9 mouse cellular contexts compared by ENCODE assay signal in genomic region chr2:24574616-24575015, GRCm38 (mm10).
DNase-seq lines count a peak whose midpoint lies in the region; ATAC-seq and TF ChIP-seq lines count a peak whose summit lies in the region.
"Had no signal": no experiment of that assay in that cellular context is flagged by ENCODE, and none has a peak within 500 bp of the region (broad histone marks: within the 10 kb centered on the region; RNA-seq: fewer than 3 reads in every experiment).

No protein-coding gene starts in this region.

- no peaks in the 10 kb centered on the region for H3K27me3 ChIP-seq in kidney, embryonic 15.5 days
- H3K27me3 ChIP-seq in MEL (ENCODE audit: control insufficient read depth in 1 of 2, insufficient read depth in 2 of 2, low read length in 2 of 2) = peaks cover 0 to 2% of the 10 kb centered on the region in 2 experiments; a peak in 2 of 4 replicates
- H3K27me3 ChIP-seq: neural tube, embryonic 12.5 days had no signal

- H3K36me3 ChIP-seq in kidney, embryonic 15.5 days = no peaks in the 10 kb centered on the region
- H3K36me3 ChIP-seq in MEL (ENCODE audit: control insufficient read depth in 1 of 2, insufficient read depth in 2 of 2, low read length in 2 of 2) = no peaks in the 10 kb centered on the region
- H3K36me3 ChIP-seq: neural tube, embryonic 12.5 days had no signal

- no peak overlapping the region for H3K4me2 ChIP-seq in kidney, embryonic 15.5 days
- H3K4me2 ChIP-seq: neural tube, embryonic 12.5 days had no signal

- no peak overlapping the region for H3K27ac ChIP-seq in kidney, embryonic 15.5 days
- no peak overlapping the region for H3K27ac ChIP-seq in MEL (ENCODE audit: control insufficient read depth, low read depth, low read length)
- H3K27ac ChIP-seq: neural tube, embryonic 12.5 days had no signal

- no peak overlapping the region for H3K4me3 ChIP-seq in kidney, embryonic 15.5 days (replicated peaks)
- no peak overlapping the region for H3K4me3 ChIP-seq in MEL (ENCODE audit: control insufficient read depth in 1 of 2, insufficient read depth in 1 of 2, low read depth in 2 of 2, low read length in 2 of 2)
- H3K4me3 ChIP-seq: neural tube, embryonic 12.5 days had no signal

- peak in 2 of 3 experiments; percentile 51 to 55; a peak in 5 of 6 replicates for TF ChIP-seq CTCF in MEL (IDR thresholded peaks at IDR 0.05 in 2 of 3, conservative IDR thresholded peaks at IDR 0.05 in 1 of 3; ENCODE audit: control insufficient read depth in 1 of 3, insufficient read depth in 1 of 3, low read depth in 2 of 3, low read length in 3 of 3, poor library complexity in 1 of 3, severe bottlenecking in 1 of 3)

- TF ChIP-seq POLR2A in MEL (IDR thresholded peaks at IDR 0.05; ENCODE audit: control insufficient read depth in 1 of 2, insufficient read depth in 1 of 2, low read depth in 1 of 2, low read length in 2 of 2, poor library complexity in 1 of 2) = no peak

- intact Hi-C loops in gastrocnemius, postnatal 14 days (cut with DNase I; ENCODE audit: low total_unique reads) = loop anchor here (5.0 kb wide), 1 partner anchor 183 kb away; no protein-coding TSS in a partner anchor

- H3K9me3 ChIP-seq in kidney, embryonic 15.5 days (replicated peaks) = no peaks in the 10 kb centered on the region
- no peaks in the 10 kb centered on the region for H3K9me3 ChIP-seq in MEL (replicated peaks; ENCODE audit: insufficient read depth, low read length)
- H3K9me3 ChIP-seq: neural tube, embryonic 12.5 days had no signal

- no peak for ATAC-seq in kidney, embryonic 15.5 days (replicated peaks; ENCODE audit: low FRiP score)
- ATAC-seq in megakaryocyte-erythroid progenitor cell, adult 5-6 weeks (replicated peaks; ENCODE audit: low FRiP score, low TSS enrichment, poor library complexity, severe bottlenecking) = no peak

- DNase-seq in kidney, adult 18-20 months = peak; percentile 52
- peak; percentile 35 for DNase-seq in MEL (ENCODE audit: low read depth, low spot score)
- DNase-seq in c-Kit-positive CD71-positive TER-119-positive erythroid progenitor cells, embryonic 14.5 days (ENCODE audit: low spot score) = peak; percentile 7
- DNase-seq in gastrocnemius, postnatal 14 days = peak; percentile 54
- peak; percentile 48 to 55 for DNase-seq in layer of hippocampus, postnatal 36 days
- DNase-seq in naive thymus-derived CD4-positive, alpha-beta T cell, adult 2 months (ENCODE audit: low read depth) = peak; percentile 59

- TF ChIP-seq EP300 in MEL (IDR thresholded peaks at IDR 0.05; ENCODE audit: low read depth in 1 of 2, low read length in 2 of 2) = no peak

- H3K9ac ChIP-seq in kidney, embryonic 15.5 days = no peak overlapping the region
- no peak overlapping the region for H3K9ac ChIP-seq in MEL (ENCODE audit: control insufficient read depth, low read depth, low read length, poor library complexity, severe bottlenecking)
- H3K9ac ChIP-seq: neural tube, embryonic 12.5 days had no signal

- H3K4me1 ChIP-seq in kidney, embryonic 15.5 days = no peaks in the 10 kb centered on the region
- no peaks in the 10 kb centered on the region for H3K4me1 ChIP-seq in MEL (ENCODE audit: control insufficient read depth in 1 of 2, insufficient read depth in 2 of 2, low read length in 2 of 2)
- H3K4me1 ChIP-seq: neural tube, embryonic 12.5 days had no signal

- 26% methylated on average over 3 of the region's 3 CpGs for WGBS in kidney, embryonic 15.5 days

- TF ChIP-seq RAD21 in MEL (IDR thresholded peaks at IDR 0.05; ENCODE audit: low read depth, low read length) = peak; percentile 43

- no peaks in the 10 kb centered on the region for H3K79me2 ChIP-seq in MEL (ENCODE audit: control insufficient read depth, insufficient read depth, low read length, poor library complexity)

TF ChIP-seq in MEL, 35 proteins besides CTCF, POLR2A, EP300 and RAD21:
- TF ChIP-seq GABPA (IDR thresholded peaks at IDR 0.05; ENCODE audit: low read depth, low read length) (no peak), SMC3 (IDR thresholded peaks at IDR 0.05; ENCODE audit: low read depth, low read length) (peak; percentile 44)

Comparison
In these comparisons a context has a peak if more than half of its experiments do, and no peak if none do; other contexts are left out.
1. DNase-seq: peak in every context shown above with its lines; median percentile 59 in naive thymus-derived CD4-positive, alpha-beta T cell, adult 2 months; 54 in gastrocnemius, postnatal 14 days; 52 in kidney, adult 18-20 months; 52 in layer of hippocampus, postnatal 36 days; 35 in MEL; 7 in c-Kit-positive CD71-positive TER-119-positive erythroid progenitor cells, embryonic 14.5 days.